Mouse (Mus musculus): ENCODE measurements around the gene Gm17428.
"Not testable (repeated sequence)": the region's sequence is repeated elsewhere in the genome, so short reads cannot be mapped to it uniquely, and the experiment has no call there.

Gm17428 gene

DNA sequence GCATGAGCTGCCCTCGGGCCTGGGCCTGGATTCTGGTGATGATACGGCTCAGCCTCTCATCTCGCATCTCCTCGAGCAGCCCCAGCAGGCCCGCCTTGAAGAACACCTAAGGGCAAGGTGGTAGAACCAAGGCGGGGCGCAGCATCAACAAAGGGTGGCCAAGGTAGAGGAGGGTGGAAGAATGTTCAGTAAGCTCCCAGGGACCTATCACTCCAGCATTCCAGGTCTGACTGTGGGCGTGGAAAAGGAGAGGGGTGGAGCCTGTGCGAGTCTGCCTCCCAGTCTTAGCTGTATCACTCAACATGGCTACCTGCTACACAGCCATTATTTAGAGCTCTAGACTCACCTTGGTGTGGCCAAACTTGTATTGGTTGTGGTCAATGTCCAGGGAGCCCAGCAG lies 20.2 kb upstream of the Gm17428 start:
- H3K36me3 ChIP-seq (ENCODE audit: insufficient read depth, low read length): no peaks in the 10 kb centered on the region
- TF ChIP-seq POU5F1 (IDR thresholded peaks at IDR 0.05; ENCODE audit: borderline replicate concordance, low read length): no peak
- no peak for TF ChIP-seq CTCF (conservative IDR thresholded peaks at IDR 0.05; ENCODE audit: low read length)
- no peak for TF ChIP-seq NANOG (IDR thresholded peaks at IDR 0.05; ENCODE audit: borderline replicate concordance, low read length)
- H3K27me3 ChIP-seq (ENCODE audit: insufficient read depth, low read length): peaks cover 61% of the 10 kb centered on the region

GRCm38 (mm10) chr14:54958503-54958902 lies 18.2 kb upstream of the Gm17428 start:
- no peak for TF ChIP-seq NANOG (IDR thresholded peaks at IDR 0.05; ENCODE audit: borderline replicate concordance, low read length)
- no peak for TF ChIP-seq CTCF (conservative IDR thresholded peaks at IDR 0.05; ENCODE audit: low read length)
- TF ChIP-seq POU5F1 (IDR thresholded peaks at IDR 0.05; ENCODE audit: borderline replicate concordance, low read length): no peak
- Histone ChIP-seq H3K4me1 (replicated peaks; ENCODE audit: low read depth, low read length) (peaks cover 4% of the 10 kb centered on the region; the same call in 1 of the 2 replicates), H3K9me3 (ENCODE audit: low read length) (no peaks in the 10 kb centered on the region), H3K36me3 (ENCODE audit: insufficient read depth, low read length) (no peaks in the 10 kb centered on the region), H3K4me3 (replicated peaks; ENCODE audit: low read length) (no peak overlapping the region), H3K27me3 (ENCODE audit: insufficient read depth, low read length) (peaks cover 55% of the 10 kb centered on the region)

More for the DNA sequence above, 20.2 kb upstream of the Gm17428 start:
- H3K4me1 ChIP-seq (replicated peaks; ENCODE audit: low read depth, low read length): peaks cover 4% of the 10 kb centered on the region; the same call in 1 of the 2 replicates
- H3K4me3 ChIP-seq (replicated peaks; ENCODE audit: low read length): peak overlapping the region; percentile 57
- no peaks in the 10 kb centered on the region for H3K9me3 ChIP-seq (ENCODE audit: low read length)

- no peaks in the 10 kb centered on the region for H3K9me3 ChIP-seq (ENCODE audit: low read length)
- peaks cover 4% of the 10 kb centered on the region; the same call in 1 of the 2 replicates for H3K4me1 ChIP-seq (replicated peaks; ENCODE audit: low read depth, low read length)
- TF ChIP-seq NANOG (IDR thresholded peaks at IDR 0.05; ENCODE audit: borderline replicate concordance, low read length): no peak
- TF ChIP-seq CTCF (conservative IDR thresholded peaks at IDR 0.05; ENCODE audit: low read length): no peak
- no peak for TF ChIP-seq POU5F1 (IDR thresholded peaks at IDR 0.05; ENCODE audit: borderline replicate concordance, low read length)
- H3K27me3 ChIP-seq (ENCODE audit: insufficient read depth, low read length): peaks cover 54% of the 10 kb centered on the region
- H3K4me3 ChIP-seq (replicated peaks; ENCODE audit: low read length): no peak overlapping the region
- H3K36me3 ChIP-seq (ENCODE audit: insufficient read depth, low read length): no peaks in the 10 kb centered on the region
These were observed 17.5 kb upstream of the Gm17428 start for GRCm38 (mm10) chr14:54959197-54959596.

- peaks cover 59% of the 10 kb centered on the region for H3K27me3 ChIP-seq (ENCODE audit: insufficient read depth, low read length)
- not testable (repeated sequence) for H3K4me3 ChIP-seq (replicated peaks; ENCODE audit: low read length); H3K9me3 ChIP-seq (ENCODE audit: low read length); H3K4me1 ChIP-seq (replicated peaks; ENCODE audit: low read depth, low read length); H3K36me3 ChIP-seq (ENCODE audit: insufficient read depth, low read length)
These were observed 16.7 kb upstream of the Gm17428 start for GRCm38 (mm10) chr14:54959853-54960613.

- no peak for TF ChIP-seq POU5F1 (IDR thresholded peaks at IDR 0.05; ENCODE audit: borderline replicate concordance, low read length)
- TF ChIP-seq NANOG (IDR thresholded peaks at IDR 0.05; ENCODE audit: borderline replicate concordance, low read length): no peak
- TF ChIP-seq CTCF (conservative IDR thresholded peaks at IDR 0.05; ENCODE audit: low read length): no peak
- no peaks in the 10 kb centered on the region for H3K36me3 ChIP-seq (ENCODE audit: insufficient read depth, low read length)
- H3K4me3 ChIP-seq (replicated peaks; ENCODE audit: low read length): no peak overlapping the region
- H3K9me3 ChIP-seq (ENCODE audit: low read length): no peaks in the 10 kb centered on the region
- peaks cover 59% of the 10 kb centered on the region for H3K27me3 ChIP-seq (ENCODE audit: insufficient read depth, low read length)
- H3K4me1 ChIP-seq (replicated peaks; ENCODE audit: low read depth, low read length): peaks cover 10% of the 10 kb centered on the region; the same call in 1 of the 2 replicates
These were observed 16.0 kb upstream of the Gm17428 start for GRCm38 (mm10) chr14:54960769-54961168.

- Histone ChIP-seq H3K36me3 (ENCODE audit: insufficient read depth, low read length) (no peaks in the 10 kb centered on the region), H3K4me1 (replicated peaks; ENCODE audit: low read depth, low read length) (peaks cover 7% of the 10 kb centered on the region; the same call in 1 of the 2 replicates), H3K9me3 (ENCODE audit: low read length) (no peaks in the 10 kb centered on the region), H3K27me3 (ENCODE audit: insufficient read depth, low read length) (peaks cover 65% of the 10 kb centered on the region), H3K4me3 (replicated peaks; ENCODE audit: low read length) (no peak overlapping the region)
- no peak for TF ChIP-seq NANOG (IDR thresholded peaks at IDR 0.05; ENCODE audit: borderline replicate concordance, low read length)
- no peak for TF ChIP-seq CTCF (conservative IDR thresholded peaks at IDR 0.05; ENCODE audit: low read length)
- no peak for TF ChIP-seq POU5F1 (IDR thresholded peaks at IDR 0.05; ENCODE audit: borderline replicate concordance, low read length)
These were observed 15.2 kb upstream of the Gm17428 start for GRCm38 (mm10) chr14:54961487-54961886.

- Histone ChIP-seq H3K9me3 (ENCODE audit: low read length) (no peaks in the 10 kb centered on the region), H3K4me3 (replicated peaks; ENCODE audit: low read length) (no peak overlapping the region), H3K4me1 (replicated peaks; ENCODE audit: low read depth, low read length) (peaks cover 6% of the 10 kb centered on the region; the same call in 1 of the 2 replicates), H3K36me3 (ENCODE audit: insufficient read depth, low read length) (no peaks in the 10 kb centered on the region), H3K27me3 (ENCODE audit: insufficient read depth, low read length) (peaks cover 73% of the 10 kb centered on the region)
- TF ChIP-seq CTCF (conservative IDR thresholded peaks at IDR 0.05; ENCODE audit: low read length): no peak
- no peak for TF ChIP-seq POU5F1 (IDR thresholded peaks at IDR 0.05; ENCODE audit: borderline replicate concordance, low read length)
- no peak for TF ChIP-seq NANOG (IDR thresholded peaks at IDR 0.05; ENCODE audit: borderline replicate concordance, low read length)
These were observed 14.0 kb upstream of the Gm17428 start for GRCm38 (mm10) chr14:54962714-54963113.

GRCm38 (mm10) chr14:54963727-54964126 lies 13.0 kb upstream of the Gm17428 start:
- Histone ChIP-seq H3K4me3 (replicated peaks; ENCODE audit: low read length) (no peak overlapping the region), H3K9me3 (ENCODE audit: low read length) (no peaks in the 10 kb centered on the region), H3K4me1 (replicated peaks; ENCODE audit: low read depth, low read length) (peaks cover 6% of the 10 kb centered on the region; the same call in 1 of the 2 replicates), H3K27me3 (ENCODE audit: insufficient read depth, low read length) (peaks cover 74% of the 10 kb centered on the region), H3K36me3 (ENCODE audit: insufficient read depth, low read length) (no peaks in the 10 kb centered on the region)
- TF ChIP-seq NANOG (IDR thresholded peaks at IDR 0.05; ENCODE audit: borderline replicate concordance, low read length) (no peak), POU5F1 (IDR thresholded peaks at IDR 0.05; ENCODE audit: borderline replicate concordance, low read length) (no peak), CTCF (conservative IDR thresholded peaks at IDR 0.05; ENCODE audit: low read length) (no peak)

DNA sequence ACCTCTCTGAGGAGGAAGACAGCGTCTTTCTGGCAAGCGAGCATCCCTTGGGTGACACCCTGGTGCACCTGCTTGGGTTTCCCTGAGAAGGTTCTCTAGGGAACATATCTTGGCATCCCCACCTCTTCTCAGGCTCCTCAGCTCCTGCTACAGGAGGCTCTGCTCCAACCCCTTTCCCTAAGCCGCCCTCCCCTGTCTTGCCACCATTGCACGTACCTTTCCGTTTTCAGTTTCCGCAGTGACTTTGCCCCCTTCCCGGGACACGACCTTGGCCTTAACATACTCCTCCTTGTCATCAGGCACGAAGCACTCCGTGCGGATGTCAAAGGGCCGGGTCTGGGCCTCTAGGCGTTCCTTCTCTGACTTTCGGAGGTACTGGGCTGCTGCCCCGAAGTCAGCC lies 11.7 kb upstream of the Gm17428 start:
- Histone ChIP-seq H3K4me3 (replicated peaks; ENCODE audit: low read length) (no peak overlapping the region), H3K9me3 (ENCODE audit: low read length) (no peaks in the 10 kb centered on the region), H3K4me1 (replicated peaks; ENCODE audit: low read depth, low read length) (peaks cover 6% of the 10 kb centered on the region; the same call in 1 of the 2 replicates), H3K36me3 (ENCODE audit: insufficient read depth, low read length) (no peaks in the 10 kb centered on the region), H3K27me3 (ENCODE audit: insufficient read depth, low read length) (peaks cover 86% of the 10 kb centered on the region)
- TF ChIP-seq POU5F1 (IDR thresholded peaks at IDR 0.05; ENCODE audit: borderline replicate concordance, low read length) (no peak), NANOG (IDR thresholded peaks at IDR 0.05; ENCODE audit: borderline replicate concordance, low read length) (no peak), CTCF (conservative IDR thresholded peaks at IDR 0.05; ENCODE audit: low read length) (no peak)
